Mouse (Mus musculus): ENCODE measurements around the gene Gm49403. TPM values are rescaled to one million over a fixed set of nuclear protein-coding genes. Genes with fewer than 3 reads are reported as not detected.
"Not testable (repeated sequence)": the region's sequence is repeated elsewhere in the genome, so short reads cannot be mapped to it uniquely, and the experiment has no call there.

Gene Gm49403
- polyA plus RNA-seq, 1 experiment from 2014 or later: not detected

- H3K27me3 ChIP-seq (replicated peaks); H3K9me3 ChIP-seq (replicated peaks): not testable (repeated sequence)
- H3K4me3 ChIP-seq: peak overlapping the region; percentile 90
- H3K36me3 ChIP-seq: peaks cover 49% of the 10 kb centered on the region
- H3K4me2 ChIP-seq: peak overlapping the region; percentile 82
- ATAC-seq: peak; percentile 50
- peaks cover 71% of the 10 kb centered on the region for H3K4me1 ChIP-seq
- peak overlapping the region; percentile 96 for H3K9ac ChIP-seq
- H3K27ac ChIP-seq: peak overlapping the region; percentile 90
- 33% methylated on average over 21 of the region's 21 CpGs for WGBS (ENCODE audit: insufficient replicate concordance)
Observed at GRCm38 (mm10) chr19:8897211-8897864, 13.6 kb downstream of the Gm49403 start.

- Histone ChIP-seq H3K4me2 (peak within 1 kb of the TSS; percentile 82), H3K4me1 (peaks cover 67% of the 10 kb centered on the region), H3K9me3 (replicated peaks) (no peaks in the 10 kb centered on the region), H3K27me3 (replicated peaks) (no peaks in the 10 kb centered on the region), H3K36me3 (peaks cover 55% of the 10 kb centered on the region), H3K27ac (peak within 1 kb of the TSS; percentile 90), H3K9ac (peak within 1 kb of the TSS; percentile 96), H3K4me3 (peak within 1 kb of the TSS; percentile 90)
- peak; percentile 98 for ATAC-seq
- under 1% methylated on average over 53 of the region's 53 CpGs for WGBS (ENCODE audit: insufficient replicate concordance)
Observed at GRCm38 (mm10) chr19:8897865-8898495, 14.2 kb downstream of the Gm49403 start, which contains the start of gene Ganab. Ganab (plus strand) TSS chr19:8898071.

- Histone ChIP-seq H3K9ac (peak overlapping the region; percentile 96), H3K36me3 (peaks cover 61% of the 10 kb centered on the region), H3K27ac (peak overlapping the region; percentile 89), H3K9me3 (replicated peaks) (no peaks in the 10 kb centered on the region), H3K4me2 (peak overlapping the region; percentile 82), H3K27me3 (replicated peaks) (no peaks in the 10 kb centered on the region), H3K4me1 (peaks cover 64% of the 10 kb centered on the region), H3K4me3 (peak overlapping the region; percentile 90)
- WGBS (ENCODE audit: insufficient replicate concordance): 2% methylated on average over 13 of the region's 13 CpGs
- ATAC-seq: no peak
Observed at GRCm38 (mm10) chr19:8898576-8898975, 14.8 kb downstream of the Gm49403 start.

- Histone ChIP-seq H3K4me2 (peak overlapping the region; percentile 82), H3K9ac (peak overlapping the region; percentile 96), H3K4me3 (peak overlapping the region; percentile 90), H3K27ac (peak overlapping the region; percentile 89), H3K36me3 (peaks cover 66% of the 10 kb centered on the region), H3K4me1 (peaks cover 59% of the 10 kb centered on the region), H3K27me3 (replicated peaks) (no peaks in the 10 kb centered on the region), H3K9me3 (replicated peaks) (no peaks in the 10 kb centered on the region)
- no peak for ATAC-seq
- WGBS (ENCODE audit: insufficient replicate concordance): 41% methylated on average over 3 of the region's 3 CpGs
Observed at GRCm38 (mm10) chr19:8899079-8899478, 15.3 kb downstream of the Gm49403 start.

- Histone ChIP-seq H3K9me3 (replicated peaks) (no peaks in the 10 kb centered on the region), H3K9ac (no peak overlapping the region), H3K4me1 (peaks cover 24% of the 10 kb centered on the region), H3K27ac (no peak overlapping the region), H3K4me2 (no peak overlapping the region), H3K27me3 (replicated peaks) (no peaks in the 10 kb centered on the region), H3K4me3 (no peak overlapping the region), H3K36me3 (peaks cover 82% of the 10 kb centered on the region)
- ATAC-seq: no peak
- WGBS (ENCODE audit: insufficient replicate concordance): 87% methylated on average over 5 of the region's 5 CpGs
Observed at GRCm38 (mm10) chr19:8903412-8903811, 19.7 kb downstream of the Gm49403 start.

GRCm38 (mm10) chr19:8908531-8908930, 24.8 kb downstream of the Gm49403 start:
- Histone ChIP-seq H3K36me3 (peaks cover 100% of the 10 kb centered on the region), H3K27ac (no peak overlapping the region), H3K27me3 (replicated peaks) (no peaks in the 10 kb centered on the region), H3K4me3 (no peak overlapping the region), H3K9ac (no peak overlapping the region), H3K4me2 (no peak overlapping the region), H3K4me1 (no peaks in the 10 kb centered on the region), H3K9me3 (replicated peaks) (no peaks in the 10 kb centered on the region)
- ATAC-seq: no peak
- 89% methylated on average over 6 of the region's 6 CpGs for WGBS (ENCODE audit: insufficient replicate concordance)

- H3K9me3 ChIP-seq (replicated peaks): no peaks in the 10 kb centered on the region
- no peaks in the 10 kb centered on the region for H3K4me1 ChIP-seq
- H3K36me3 ChIP-seq: peaks cover 100% of the 10 kb centered on the region
- no peak overlapping the region for H3K9ac ChIP-seq
- H3K27ac ChIP-seq: no peak overlapping the region
- WGBS (ENCODE audit: insufficient replicate concordance): 90% methylated on average over 5 of the region's 5 CpGs
- ATAC-seq: no peak
- no peak overlapping the region for H3K4me3 ChIP-seq
- H3K4me2 ChIP-seq: no peak overlapping the region
- no peaks in the 10 kb centered on the region for H3K27me3 ChIP-seq (replicated peaks)
Observed at GRCm38 (mm10) chr19:8911810-8912209, 28.1 kb downstream of the Gm49403 start.

- peaks cover 8% of the 10 kb centered on the region; the same call in 1 of the 2 replicates for H3K4me1 ChIP-seq
- H3K9me3 ChIP-seq (replicated peaks): no peaks in the 10 kb centered on the region
- no peak for ATAC-seq
- H3K4me2 ChIP-seq: no peak overlapping the region
- H3K27me3 ChIP-seq (replicated peaks): no peaks in the 10 kb centered on the region
- H3K27ac ChIP-seq: no peak overlapping the region
- no peak overlapping the region for H3K4me3 ChIP-seq
- no peak overlapping the region for H3K9ac ChIP-seq
- H3K36me3 ChIP-seq: peaks cover 80% of the 10 kb centered on the region
- WGBS (ENCODE audit: insufficient replicate concordance): 92% methylated on average over 3 of the region's 3 CpGs
Observed at GRCm38 (mm10) chr19:8914212-8914611, 30.5 kb downstream of the Gm49403 start.

GRCm38 (mm10) chr19:8919000-8919399, 35.3 kb downstream of the Gm49403 start:
- no peak overlapping the region for H3K9ac ChIP-seq
- H3K4me1 ChIP-seq: peaks cover 46% of the 10 kb centered on the region
- no peaks in the 10 kb centered on the region for H3K27me3 ChIP-seq (replicated peaks)
- no peak overlapping the region for H3K4me2 ChIP-seq
- peaks cover 51% of the 10 kb centered on the region for H3K36me3 ChIP-seq
- no peak overlapping the region for H3K4me3 ChIP-seq
- H3K27ac ChIP-seq: peak overlapping the region; percentile 95; the same call in 1 of the 2 replicates
- 73% methylated on average over 3 of the region's 3 CpGs for WGBS (ENCODE audit: insufficient replicate concordance)
- ATAC-seq: no peak
- no peaks in the 10 kb centered on the region for H3K9me3 ChIP-seq (replicated peaks)

GRCm38 (mm10) chr19:8919684-8920072, 35.9 kb downstream of the Gm49403 start:
- Histone ChIP-seq H3K4me2 (peak overlapping the region; percentile 87), H3K27ac (peak overlapping the region; percentile 95), H3K9me3 (replicated peaks) (no peaks in the 10 kb centered on the region), H3K36me3 (peaks cover 50% of the 10 kb centered on the region), H3K4me3 (peak overlapping the region; percentile 87), H3K4me1 (peaks cover 48% of the 10 kb centered on the region), H3K27me3 (replicated peaks) (no peaks in the 10 kb centered on the region), H3K9ac (peak overlapping the region; percentile 90)
- WGBS (ENCODE audit: insufficient replicate concordance): 64% methylated on average over 6 of the region's 6 CpGs
- ATAC-seq: no peak

- peak within 1 kb of the TSS; percentile 87 for H3K4me3 ChIP-seq
- H3K9ac ChIP-seq: peak within 1 kb of the TSS; percentile 90
- H3K27ac ChIP-seq: peak within 1 kb of the TSS; percentile 95
- H3K4me1 ChIP-seq: peaks cover 48% of the 10 kb centered on the region
- no peaks in the 10 kb centered on the region for H3K27me3 ChIP-seq (replicated peaks)
- peaks cover 47% of the 10 kb centered on the region for H3K36me3 ChIP-seq
- peak within 1 kb of the TSS; percentile 87 for H3K4me2 ChIP-seq
- peak; percentile 95 for ATAC-seq
- H3K9me3 ChIP-seq (replicated peaks): no peaks in the 10 kb centered on the region
- WGBS (ENCODE audit: insufficient replicate concordance): 2% methylated on average over 49 of the region's 50 CpGs
Observed at GRCm38 (mm10) chr19:8920073-8920736, 36.5 kb downstream of the Gm49403 start, which contains the start of gene B3gat3. B3gat3 (plus strand) TSS chr19:8920374.

GRCm38 (mm10) chr19:8920836-8921291, 37.1 kb downstream of the Gm49403 start:
- ATAC-seq: no peak
- Histone ChIP-seq H3K9me3 (replicated peaks) (no peaks in the 10 kb centered on the region), H3K4me1 (peaks cover 49% of the 10 kb centered on the region), H3K27me3 (replicated peaks) (no peaks in the 10 kb centered on the region), H3K4me2 (peak overlapping the region; percentile 87), H3K4me3 (peak overlapping the region; percentile 87), H3K9ac (peak overlapping the region; percentile 90), H3K36me3 (peaks cover 47% of the 10 kb centered on the region), H3K27ac (peak overlapping the region; percentile 95)
- 2% methylated on average over 6 of the region's 6 CpGs for WGBS (ENCODE audit: insufficient replicate concordance)

Data from liver, embryonic 12.5 days (tissue).